Mouse (Mus musculus): ENCODE results near the gene Nup188.
A peak's percentile ranks its signal among the peaks of the same experiment; 100 is the strongest.

Gene Nup188

GRCm38 (mm10) chr2:30286192-30287026 is at the start of gene Nup188, which contains the start of gene Dolk:
TSS of gene Nup188 (plus strand) at chr2:30286397.
TSS of gene Dolk (minus strand) at chr2:30286334.
- DNase-seq (ENCODE audit: low spot score in 2 of 2) = peak; percentile 95

- no peak for DNase-seq (ENCODE audit: low spot score in 2 of 2)
Observed at GRCm38 (mm10) chr2:30236426-30237198, 49.6 kb upstream of the Nup188 start.

DNA sequence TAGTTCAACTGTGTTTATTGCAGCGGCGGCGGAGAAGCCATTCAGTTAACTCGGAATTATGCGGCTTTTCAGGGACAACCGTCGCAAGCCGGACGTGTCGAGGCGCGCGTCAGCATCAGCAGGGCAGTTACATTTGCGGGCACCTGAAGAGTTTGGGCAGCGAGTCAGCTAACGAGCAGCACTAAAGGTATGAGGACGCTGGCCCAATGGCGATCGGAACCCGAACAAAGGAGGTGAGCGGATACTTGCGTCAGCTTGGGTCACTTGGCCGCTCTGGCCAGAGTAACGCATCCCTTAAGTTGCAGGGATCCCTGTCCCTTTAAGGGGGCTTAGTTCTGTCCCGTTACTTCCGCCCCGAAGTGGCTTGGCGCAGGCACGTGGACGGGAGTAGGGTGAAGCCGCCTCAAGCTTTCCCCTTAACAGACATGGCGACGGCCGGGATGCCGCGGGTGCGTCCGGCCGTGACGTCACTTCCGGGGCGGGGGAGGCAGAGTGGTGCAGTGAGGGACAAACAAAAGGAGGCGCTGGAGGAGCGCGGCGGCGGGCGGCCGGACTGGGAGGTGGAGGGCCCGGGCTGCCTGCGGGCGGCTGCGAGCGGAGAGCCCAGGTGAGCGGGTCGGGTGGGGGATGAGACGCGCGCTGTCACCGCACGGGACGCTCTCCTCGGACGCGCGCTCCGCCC is 48.9 kb upstream of the Nup188 start, which contains the start of gene Lrrc8a:
Lrrc8a (plus strand) TSS at position 517 of the 682 bp plus-strand sequence.
- DNase-seq (ENCODE audit: low spot score in 2 of 2) = peak; percentile 99

GRCm38 (mm10) chr2:30237881-30238280 is 48.3 kb upstream of the Nup188 start:
- DNase-seq (ENCODE audit: low spot score in 2 of 2) = peak; percentile 57 to 62

DNA sequence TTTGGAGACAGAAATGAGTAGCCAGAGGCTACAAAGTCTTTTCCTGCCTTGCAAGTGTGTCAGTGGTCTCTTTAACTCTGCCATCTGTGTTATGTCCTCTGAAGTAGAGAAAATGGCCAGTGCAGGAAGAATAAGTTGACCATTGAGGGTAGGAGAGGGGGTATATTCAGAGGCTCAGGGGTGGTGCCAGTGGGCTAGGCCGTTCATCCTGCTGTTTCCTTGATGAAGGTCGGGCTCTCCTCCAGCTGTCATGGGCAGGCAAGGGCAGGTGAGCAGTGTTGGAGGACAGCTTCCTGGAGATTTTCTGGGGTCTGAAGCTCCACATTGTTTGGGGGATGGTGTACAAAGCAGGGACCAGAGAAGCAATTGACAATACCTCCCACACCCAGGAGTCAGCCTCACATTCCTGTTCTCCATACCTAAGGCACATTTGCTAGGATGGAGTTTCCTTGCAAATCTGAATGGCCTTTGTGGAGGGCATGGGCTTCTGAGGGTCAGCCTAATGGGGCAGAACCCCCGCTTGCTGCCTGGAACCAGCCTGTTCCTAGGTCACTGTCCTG is 47.2 kb upstream of the Nup188 start:
- DNase-seq (ENCODE audit: low spot score in 2 of 2) = no peak

DNA sequence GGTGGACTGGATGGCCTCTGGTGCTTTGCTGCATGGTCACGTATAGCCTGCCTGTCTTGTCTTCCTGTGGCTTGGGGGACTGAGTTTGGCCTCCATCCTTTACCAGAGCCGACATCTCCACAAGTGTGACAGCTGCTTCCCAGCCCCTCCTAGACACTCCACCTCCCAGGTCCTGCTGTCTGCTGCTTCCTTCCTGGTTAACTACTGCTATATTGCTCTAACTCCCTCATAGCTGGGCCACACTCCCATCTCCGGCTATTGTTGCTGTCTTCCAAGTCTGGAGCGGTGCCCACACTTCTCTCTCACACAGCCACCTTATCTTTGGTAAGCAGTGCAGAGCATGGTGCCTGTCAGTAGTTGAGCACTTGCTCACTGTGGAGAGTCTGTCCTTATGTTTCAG is 46.4 kb upstream of the Nup188 start:
- no peak for DNase-seq (ENCODE audit: low spot score in 2 of 2)

DNA sequence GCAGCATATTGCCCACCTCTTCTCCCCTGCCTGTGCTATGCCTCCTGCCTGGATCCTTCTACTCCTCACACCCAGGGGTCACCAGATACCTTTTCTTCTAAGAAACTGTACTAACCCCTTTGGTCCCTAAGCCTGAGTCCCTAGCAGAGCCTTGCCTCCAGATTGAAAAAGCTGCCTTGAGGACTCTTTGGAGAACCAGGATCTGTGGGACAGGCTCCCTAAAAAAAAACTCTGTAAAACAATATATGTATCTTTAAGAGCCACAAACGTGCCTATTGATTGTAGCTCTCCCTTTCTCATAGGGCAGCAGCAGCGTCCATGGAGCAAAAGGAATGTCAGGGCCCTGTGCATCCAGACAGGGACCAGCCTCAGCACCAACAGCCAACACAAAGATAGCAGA is 45.9 kb upstream of the Nup188 start, which contains the start of gene Gm28035:
Gm28035 (plus strand) TSS at position 301 of the 400 bp plus-strand sequence.
- no peak for DNase-seq (ENCODE audit: low spot score in 2 of 2)

- no peak for DNase-seq (ENCODE audit: low spot score in 2 of 2)
Observed at GRCm38 (mm10) chr2:30242509-30242908, 43.7 kb upstream of the Nup188 start.

DNA sequence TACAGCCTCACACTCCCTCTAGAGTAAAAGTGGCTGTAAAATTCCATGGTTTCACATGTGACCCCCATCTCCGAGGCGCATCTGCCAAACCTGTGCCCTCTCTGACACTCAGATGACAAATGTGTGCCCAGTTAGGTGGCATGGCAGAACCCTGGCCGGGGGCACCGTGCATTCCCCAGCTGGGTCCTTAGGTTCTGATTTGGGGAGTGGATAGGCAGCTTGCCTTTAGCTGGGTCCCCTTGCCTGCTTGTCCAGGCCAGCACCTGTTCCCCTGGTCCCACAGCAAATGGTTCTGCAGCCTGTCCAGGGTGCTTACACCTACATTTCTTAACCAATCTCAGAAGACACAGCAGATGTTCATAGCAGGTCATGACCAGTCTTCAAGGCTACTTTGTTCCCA is 42.8 kb upstream of the Nup188 start:
- no peak for DNase-seq (ENCODE audit: low spot score in 2 of 2)

DNA sequence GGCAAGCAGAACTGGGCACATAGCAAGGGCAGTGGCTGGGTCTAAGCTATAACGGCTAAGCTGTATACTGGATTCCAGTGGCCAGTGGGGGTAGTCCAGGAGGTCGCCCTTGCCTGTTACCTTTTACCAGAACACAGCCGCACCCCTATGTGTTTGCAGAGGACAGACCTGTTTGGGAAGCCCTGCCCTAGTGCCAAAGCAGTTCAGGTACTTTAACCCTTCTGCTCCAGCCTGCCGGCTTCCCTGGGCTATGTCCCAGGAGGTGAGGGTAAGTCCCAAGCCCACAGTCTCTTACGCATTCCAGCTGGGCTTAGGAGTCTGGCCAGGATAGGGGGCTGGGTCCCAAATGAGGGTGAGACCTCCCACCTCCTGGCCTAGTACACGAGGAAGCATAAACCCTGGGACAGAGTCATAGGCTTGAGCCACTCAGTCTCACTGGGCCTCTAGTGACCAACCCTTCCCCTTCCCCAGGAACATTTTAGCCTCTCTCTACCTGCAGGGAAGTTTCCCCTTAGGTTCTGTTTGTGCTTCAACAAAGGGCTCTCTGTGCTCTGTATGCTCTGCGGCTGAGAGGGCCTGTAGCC is 41.5 kb upstream of the Nup188 start:
- no peak for DNase-seq (ENCODE audit: low spot score in 2 of 2)

DNA sequence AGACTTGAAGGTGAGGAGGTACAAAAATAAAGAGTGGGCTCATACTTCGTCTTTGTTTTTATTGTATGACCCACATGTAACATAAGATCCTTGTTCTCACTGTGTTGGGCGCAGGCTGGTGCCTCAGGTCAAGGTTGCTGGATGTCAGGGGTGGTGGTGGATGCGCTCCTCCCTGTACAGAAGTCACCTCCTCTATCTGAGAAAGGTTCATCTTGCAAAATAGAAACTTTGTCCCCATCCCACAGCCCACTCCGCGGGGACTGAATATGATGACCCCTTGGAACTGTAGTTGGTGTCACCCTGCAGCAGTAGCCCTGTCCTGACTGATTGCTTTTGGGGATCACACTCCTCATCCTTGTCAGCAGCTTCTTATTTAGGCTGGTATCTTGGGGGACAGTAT is 39.2 kb upstream of the Nup188 start:
- DNase-seq (ENCODE audit: low spot score in 2 of 2) = no peak

- no peak for DNase-seq (ENCODE audit: low spot score in 2 of 2)
Observed at GRCm38 (mm10) chr2:30247681-30248080, 38.5 kb upstream of the Nup188 start.

- DNase-seq (ENCODE audit: low spot score in 2 of 2) = no peak
Observed at GRCm38 (mm10) chr2:30249182-30249581, 37.0 kb upstream of the Nup188 start.

- no peak for DNase-seq (ENCODE audit: low spot score in 2 of 2)
Observed at GRCm38 (mm10) chr2:30250166-30251128, 35.8 kb upstream of the Nup188 start.

- DNase-seq (ENCODE audit: low spot score in 2 of 2) = no peak
Observed at GRCm38 (mm10) chr2:30251417-30252104, 34.6 kb upstream of the Nup188 start.

DNA sequence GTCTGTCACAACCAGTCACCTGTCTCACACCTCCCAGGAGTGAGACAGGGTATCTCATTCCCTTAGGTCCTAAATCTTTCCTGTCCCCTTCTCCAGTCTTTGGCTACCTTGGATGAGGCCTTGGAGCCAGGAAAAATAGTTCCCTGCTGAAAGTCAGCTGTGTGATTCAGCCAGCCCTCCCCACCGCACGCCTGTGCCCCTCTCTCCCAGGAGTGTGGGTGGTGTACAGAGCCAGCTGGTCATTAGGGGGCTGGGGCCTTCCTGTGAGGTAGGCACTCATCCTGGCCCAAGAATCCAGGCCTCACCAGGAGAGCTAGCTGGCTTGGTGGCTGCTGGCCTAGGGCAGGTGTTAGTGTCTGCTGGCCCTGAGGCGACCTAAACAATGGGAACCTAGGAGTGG is 33.7 kb upstream of the Nup188 start:
- DNase-seq (ENCODE audit: low spot score in 2 of 2) = no peak

DNA sequence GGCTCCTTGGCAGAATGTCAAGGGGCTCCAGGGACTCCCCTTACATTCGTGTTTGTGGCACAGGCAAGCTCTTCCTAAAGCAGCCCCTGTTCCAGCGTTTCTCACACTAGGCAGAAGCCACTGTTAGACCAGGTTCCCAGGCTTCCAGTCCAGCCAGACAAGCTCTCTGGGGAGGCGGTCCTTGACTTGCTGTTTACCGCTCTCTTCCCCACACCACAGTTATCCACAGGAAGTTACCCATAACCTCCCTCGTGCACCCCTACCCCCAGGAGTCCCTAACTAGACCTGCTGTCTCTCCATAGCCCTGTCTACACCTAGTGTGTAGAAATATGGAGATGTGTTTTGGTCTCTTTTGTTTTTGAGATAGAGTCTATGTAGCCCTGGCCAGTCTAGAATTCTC is 32.4 kb upstream of the Nup188 start:
- DNase-seq (ENCODE audit: low spot score in 2 of 2) = no peak

DNA sequence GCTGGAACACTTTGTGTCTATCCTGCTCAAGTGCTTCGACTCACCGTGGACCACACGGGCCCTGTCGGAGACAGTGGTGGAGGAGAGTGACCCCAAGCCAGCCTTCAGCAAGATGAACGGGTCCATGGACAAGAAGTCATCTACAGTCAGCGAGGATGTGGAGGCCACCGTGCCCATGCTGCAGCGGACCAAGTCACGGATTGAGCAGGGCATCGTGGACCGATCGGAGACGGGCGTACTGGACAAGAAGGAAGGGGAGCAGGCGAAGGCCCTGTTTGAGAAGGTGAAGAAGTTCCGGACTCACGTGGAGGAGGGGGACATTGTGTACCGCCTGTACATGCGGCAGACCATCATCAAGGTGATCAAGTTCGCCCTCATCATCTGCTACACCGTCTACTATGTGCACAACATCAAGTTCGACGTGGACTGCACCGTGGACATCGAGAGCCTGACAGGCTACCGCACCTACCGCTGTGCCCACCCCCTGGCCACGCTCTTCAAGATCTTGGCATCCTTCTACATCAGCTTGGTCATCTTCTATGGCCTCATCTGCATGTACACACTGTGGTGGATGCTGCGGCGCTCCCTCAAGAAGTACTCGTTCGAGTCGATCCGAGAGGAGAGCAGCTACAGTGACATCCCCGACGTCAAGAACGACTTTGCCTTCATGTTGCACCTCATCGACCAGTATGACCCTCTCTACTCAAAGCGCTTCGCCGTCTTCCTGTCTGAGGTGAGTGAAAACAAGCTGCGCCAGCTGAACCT is 30.4 kb upstream of the Nup188 start:
- no peak for DNase-seq (ENCODE audit: low spot score in 2 of 2)
